Mouse (Mus musculus): Measurements from ENCODE around the gene Phkg2.

Phkg2 gene

GRCm38 (mm10) chr7:127572895-127573471 is at the start of gene Phkg2:
TSS of gene Phkg2 (plus strand) at chr7:127573340.
- DNase-seq (ENCODE audit: low read depth, low spot score) = peak; percentile 96

DNA sequence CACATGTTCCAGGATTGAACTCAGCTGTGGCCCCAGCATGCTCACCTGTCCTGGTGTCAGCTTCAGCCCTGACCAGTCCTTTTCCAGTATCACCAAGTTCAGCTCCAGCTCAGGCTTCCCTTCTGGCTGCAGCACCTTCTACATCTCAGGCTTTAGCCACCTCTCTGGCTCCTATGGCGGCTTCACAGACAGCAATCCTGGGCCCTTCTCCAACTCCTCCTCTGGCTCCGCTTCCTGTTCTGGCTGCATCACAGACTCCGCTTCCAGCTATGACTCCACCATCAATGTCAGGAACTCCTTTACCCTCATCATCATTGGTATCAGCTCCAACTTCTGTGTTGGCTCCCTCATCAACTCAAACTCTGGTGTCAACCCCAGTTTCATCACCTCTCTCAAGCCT is 31.5 kb upstream of the Phkg2 start:
- no peak for DNase-seq (ENCODE audit: low read depth, low spot score)

DNA sequence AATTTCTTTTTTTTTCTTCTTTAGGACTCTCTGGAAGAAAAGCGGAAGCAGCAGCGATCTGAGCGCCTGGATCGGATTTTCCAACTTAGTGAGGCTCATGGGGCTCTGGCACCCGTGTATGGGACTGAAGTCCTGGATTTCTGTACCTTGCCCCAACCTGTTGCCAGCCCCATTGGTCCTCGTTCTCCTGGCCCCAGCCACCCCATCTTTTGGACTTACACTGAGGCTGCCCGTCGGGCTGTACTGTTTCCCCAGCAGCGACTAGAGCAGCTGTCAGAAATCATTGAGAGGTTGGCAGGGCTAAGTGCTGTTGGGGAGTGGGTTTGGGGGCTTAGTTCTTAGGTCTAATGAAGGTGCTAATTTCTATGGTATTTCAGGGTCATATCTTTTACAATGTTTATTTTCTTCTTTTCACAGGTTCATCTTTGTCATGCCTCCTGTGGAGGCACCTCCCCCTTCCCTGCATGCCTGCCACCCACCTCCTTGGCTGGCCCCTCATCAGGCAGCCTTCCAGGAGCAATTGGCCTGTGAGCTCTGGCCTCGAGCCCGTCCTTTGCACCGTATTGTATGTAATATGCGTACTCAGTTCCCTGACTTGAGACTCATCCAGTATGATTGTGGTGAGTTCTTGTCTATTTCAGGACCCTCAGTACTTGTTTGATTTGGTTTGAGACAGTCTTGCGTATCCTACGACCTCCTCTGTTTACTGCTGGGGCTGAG is 23.9 kb upstream of the Phkg2 start:
- no peak for DNase-seq (ENCODE audit: low read depth, low spot score)

DNA sequence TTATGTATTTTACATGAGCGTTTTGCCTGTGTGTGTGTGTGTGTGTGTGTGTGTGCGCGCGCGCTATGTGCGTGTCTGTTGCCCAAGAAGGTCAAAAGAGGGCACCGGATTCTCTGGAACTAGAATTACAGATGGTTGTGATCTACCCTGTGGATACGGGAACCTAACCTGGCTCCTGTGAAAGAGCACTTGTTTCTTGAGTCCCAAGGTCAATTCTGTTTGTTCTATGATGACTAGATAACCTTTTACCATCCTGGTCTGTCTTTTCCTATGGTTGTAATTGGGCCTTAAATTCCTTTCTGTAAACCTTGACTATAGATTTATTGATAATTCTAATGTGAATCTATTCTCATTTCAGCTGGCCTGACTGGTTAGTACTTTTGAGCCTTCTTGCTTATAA is 21.6 kb upstream of the Phkg2 start:
- DNase-seq (ENCODE audit: low read depth, low spot score) = no peak

GRCm38 (mm10) chr7:127560580-127560979 is 12.6 kb upstream of the Phkg2 start:
- DNase-seq (ENCODE audit: low read depth, low spot score) = no peak

- DNase-seq (ENCODE audit: low read depth, low spot score) = no peak
Observed at GRCm38 (mm10) chr7:127561340-127561858, 11.7 kb upstream of the Phkg2 start, which contains the start of gene Tmem265. TSS of gene Tmem265 (plus strand) at chr7:127561390.

GRCm38 (mm10) chr7:127564381-127565150 is 8.6 kb upstream of the Phkg2 start:
- no peak for DNase-seq (ENCODE audit: low read depth, low spot score)

GRCm38 (mm10) chr7:127573503-127574008 is 416 bp downstream of the Phkg2 start:
- no peak for DNase-seq (ENCODE audit: low read depth, low spot score)

- DNase-seq (ENCODE audit: low read depth, low spot score) = peak; percentile 21
Observed at GRCm38 (mm10) chr7:127574115-127574514, 975 bp downstream of the Phkg2 start.

- DNase-seq (ENCODE audit: low read depth, low spot score) = no peak
Observed at GRCm38 (mm10) chr7:127583260-127583659, 10.1 kb downstream of the Phkg2 start.

DNA sequence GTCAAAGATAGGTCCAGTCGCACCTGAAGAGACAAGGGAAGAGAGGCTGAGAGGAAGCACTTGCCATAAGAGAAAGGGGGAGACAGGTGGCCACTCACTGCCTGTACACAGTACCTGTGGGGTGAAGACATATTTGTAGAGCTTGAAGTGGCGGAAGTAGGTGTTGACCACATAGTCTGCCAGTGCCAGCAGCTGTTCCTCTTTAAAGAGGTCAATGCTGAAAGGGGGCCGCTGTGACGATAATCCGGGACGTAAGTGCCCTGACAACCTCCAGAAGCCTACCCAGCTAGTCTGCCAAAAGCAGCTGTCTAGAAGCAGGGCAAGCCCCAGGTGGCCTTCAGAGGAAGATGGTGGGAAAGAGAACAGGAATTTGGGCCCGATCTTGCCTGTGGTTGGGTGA is 11.9 kb downstream of the Phkg2 start:
- DNase-seq (ENCODE audit: low read depth, low spot score) = no peak

GRCm38 (mm10) chr7:127586149-127586548 is 13.0 kb downstream of the Phkg2 start:
- no peak for DNase-seq (ENCODE audit: low read depth, low spot score)

DNA sequence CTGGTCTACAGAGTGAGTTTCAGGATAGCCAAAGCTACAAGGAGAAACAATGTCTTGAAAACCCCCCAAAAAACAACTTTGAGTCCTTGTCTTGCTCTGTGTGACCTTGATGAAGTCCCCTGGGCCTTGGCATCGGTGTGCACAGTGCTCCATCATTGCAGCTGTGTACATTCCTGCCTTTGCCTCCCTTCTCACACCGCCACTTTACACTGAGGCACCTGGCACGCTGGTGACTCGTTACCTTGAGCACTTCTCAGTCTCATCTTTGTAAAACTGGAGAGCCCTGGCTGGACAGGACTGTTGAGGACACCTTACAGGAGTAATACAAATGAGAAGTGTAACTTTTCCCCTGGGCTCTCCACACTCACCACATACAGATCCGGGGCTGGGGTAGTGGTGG is 14.1 kb downstream of the Phkg2 start:
- DNase-seq (ENCODE audit: low read depth, low spot score) = no peak

- DNase-seq (ENCODE audit: low read depth, low spot score) = peak; percentile 94
Observed at GRCm38 (mm10) chr7:127588011-127588871, 15.1 kb downstream of the Phkg2 start, which contains the start of the genes Ccdc189 and Rnf40. TSS of gene Ccdc189 (minus strand) at chr7:127588595. TSS of gene Rnf40 (plus strand) at chr7:127588767.

GRCm38 (mm10) chr7:127588901-127589300 is 15.8 kb downstream of the Phkg2 start:
- DNase-seq (ENCODE audit: low read depth, low spot score) = no peak

- no peak for DNase-seq (ENCODE audit: low read depth, low spot score)
Observed at GRCm38 (mm10) chr7:127589637-127590036, 16.5 kb downstream of the Phkg2 start.

GRCm38 (mm10) chr7:127591108-127591507 is 18.0 kb downstream of the Phkg2 start:
- DNase-seq (ENCODE audit: low read depth, low spot score) = no peak

DNA sequence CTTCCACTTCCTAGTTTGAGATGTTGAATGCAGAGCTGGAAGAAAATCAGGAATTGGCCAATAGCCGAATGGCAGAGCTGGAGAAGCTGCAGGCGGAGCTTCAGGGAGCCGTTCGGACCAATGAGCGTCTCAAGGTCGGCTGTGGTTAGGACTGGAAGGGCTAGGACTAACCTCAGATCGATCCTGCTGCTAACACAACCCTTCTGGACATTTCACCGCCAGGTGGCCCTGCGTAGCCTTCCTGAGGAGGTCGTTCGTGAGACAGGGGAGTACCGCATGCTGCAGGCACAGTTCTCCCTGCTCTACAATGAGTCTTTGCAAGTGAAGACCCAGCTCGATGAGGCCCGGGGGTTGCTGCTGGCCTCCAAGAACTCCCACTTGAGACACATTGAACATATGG is 19.4 kb downstream of the Phkg2 start:
- DNase-seq (ENCODE audit: low read depth, low spot score) = no peak

- no peak for DNase-seq (ENCODE audit: low read depth, low spot score)
Observed at GRCm38 (mm10) chr7:127596747-127597146, 23.6 kb downstream of the Phkg2 start.

DNA sequence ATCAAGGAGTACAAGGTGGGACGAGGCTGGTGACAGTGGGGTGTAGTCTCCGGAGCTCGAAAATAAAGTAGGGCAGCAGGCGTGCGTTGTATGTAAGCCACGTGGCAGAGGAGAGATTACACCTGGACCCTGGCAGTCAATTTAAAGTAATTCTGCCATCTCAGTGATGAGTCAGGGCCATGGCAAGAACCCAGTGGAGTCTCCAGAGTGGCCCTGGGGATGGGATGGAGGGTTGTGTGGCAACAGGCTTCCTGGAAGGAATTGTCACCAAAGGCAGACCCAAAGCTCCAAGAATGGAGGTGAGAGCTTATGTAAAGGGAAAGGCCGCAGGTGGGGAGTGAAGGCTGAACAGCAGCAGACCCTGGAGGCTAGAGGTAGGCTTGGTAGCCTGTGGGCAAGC is 27.5 kb downstream of the Phkg2 start:
- DNase-seq (ENCODE audit: low read depth, low spot score) = no peak

GRCm38 (mm10) chr7:127601735-127602134 is 28.6 kb downstream of the Phkg2 start:
- DNase-seq (ENCODE audit: low read depth, low spot score) = no peak

Measured in CD4-positive, CD25-positive, alpha-beta regulatory T cell, adult 2 months (primary cell).